ENCODE assay signal across 21 mouse cellular contexts in the genomic region with DNA sequence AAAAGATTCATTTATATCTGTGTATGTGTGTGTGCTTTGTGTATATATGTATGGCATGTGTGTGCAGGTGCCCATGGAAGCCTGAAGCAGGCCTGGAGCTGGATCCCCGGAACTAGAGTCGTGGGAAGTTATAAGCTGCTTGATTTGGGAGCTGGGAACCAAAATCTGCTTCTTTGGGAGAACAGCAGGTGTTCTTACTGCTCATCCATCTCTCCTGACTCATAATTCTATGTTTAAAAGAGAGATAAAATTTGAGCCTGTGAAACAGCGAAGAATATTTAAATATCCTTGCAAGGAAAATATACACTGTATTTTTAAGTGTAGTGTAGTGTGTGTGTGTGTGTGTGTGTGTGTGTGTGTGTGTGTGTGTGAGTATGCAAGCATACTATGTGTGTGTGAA.
DNase-seq lines count a peak whose midpoint lies in the region; ATAC-seq lines count a peak whose summit lies in the region.
"Had no signal": no experiment of that assay in that cellular context is flagged by ENCODE, and none has a peak within 500 bp of the region (broad histone marks: within the 10 kb centered on the region; RNA-seq: fewer than 3 reads in every experiment).

No protein-coding gene starts in this region.

- DNase-seq in frontal cortex, postnatal 25 days (ENCODE audit: low spot score in 2 of 2) = no peak
- peak; percentile 25 to 30 for DNase-seq in right cerebral cortex, postnatal 10 days (ENCODE audit: low spot score in 2 of 2)
- no peak for DNase-seq in right cerebral cortex, postnatal 4 days
- DNase-seq in testis, postnatal 14 days (ENCODE audit: low spot score) = no peak
- DNase-seq: adrenal gland, adult 8-10 months; adrenal gland, postnatal 14 days; adrenal gland, postnatal 36 days; B cell, adult 2 months; cerebellum, adult 11 months; cerebellum, adult 18-20 months; cerebellum, adult 8-10 months; cerebellum, adult 9-11 months; cerebellum, postnatal 14 days; cerebellum, postnatal 36 days; embryo, embryonic 11 days had no signal

- peak; percentile 91 for ATAC-seq in frontal cortex, adult (ENCODE audit: low TSS enrichment)
- ATAC-seq: activated CD4-positive, CD25-positive, alpha-beta regulatory T cell, adult 4 months; CD4-positive, CD25-positive, alpha-beta regulatory T cell, adult 4 months; forebrain, embryonic 14.5 days; forebrain, embryonic 16.5 days; Patski had no signal

Comparison
In these comparisons a context has a peak if more than half of its experiments do, and no peak if none do; other contexts are left out.
1. DNase-seq: peak in right cerebral cortex, postnatal 10 days (2 of 2); none in frontal cortex, postnatal 25 days (0 of 2), right cerebral cortex, postnatal 4 days (single experiment) and testis, postnatal 14 days (single experiment).